Mouse (Mus musculus) spleen, embryonic (tissue): ENCODE results near the gene Rer1.

Experiments
- CTCF ChIA-PET: fragments of 350-600 bp; sonication (Branson Sonifier 250); formaldehyde crosslinking; loops from one replicate; lab custom pipeline; 2022; lab: Charles Lee

The Rer1 gene

DNA sequence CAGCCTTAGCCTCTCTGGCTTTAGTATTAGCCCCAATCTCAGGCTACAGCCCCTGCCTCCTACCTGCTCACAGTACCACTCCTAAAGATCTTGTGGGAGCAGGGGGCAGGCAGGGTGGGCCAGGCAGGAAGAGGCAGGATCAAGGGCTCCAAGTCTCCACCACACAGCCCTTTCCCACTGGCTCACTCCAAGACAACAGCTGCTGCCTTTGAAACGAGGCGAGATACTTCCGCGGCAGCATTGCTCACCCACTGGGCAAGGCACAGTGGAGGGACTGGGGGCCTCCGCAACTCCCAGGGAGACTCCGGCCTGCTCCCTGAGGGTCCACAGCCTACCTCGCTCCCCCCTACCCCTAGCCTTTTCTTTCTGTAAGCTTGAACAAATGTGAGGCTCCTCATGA is 52.0 kb downstream of the Rer1 start:
- CTCF ChIA-PET = interaction anchor here (0.6 kb wide), 1 partner anchor 48 kb away, joined by 4 read pairs; no protein-coding TSS in a partner anchor

DNA sequence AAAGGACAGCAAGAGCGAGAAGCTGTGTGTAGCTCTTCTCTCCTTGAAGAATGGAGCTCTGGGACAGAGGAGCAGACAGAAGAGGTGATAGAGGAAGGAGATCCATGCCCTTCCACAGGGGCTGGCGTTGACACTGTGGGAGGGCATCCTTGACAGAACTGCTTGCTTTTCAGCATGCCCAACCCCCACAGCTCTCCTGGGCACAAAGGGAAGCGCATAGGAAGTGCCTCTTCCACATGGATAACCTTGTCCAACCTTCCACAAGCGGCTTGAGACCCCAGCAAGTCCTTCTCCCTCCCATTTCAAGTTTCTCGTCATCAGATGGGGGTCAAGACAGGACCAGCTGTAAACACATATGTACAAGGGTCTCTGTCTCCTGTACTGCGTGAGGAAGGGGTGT is 53.1 kb downstream of the Rer1 start:
- CTCF ChIA-PET = no interaction called here

DNA sequence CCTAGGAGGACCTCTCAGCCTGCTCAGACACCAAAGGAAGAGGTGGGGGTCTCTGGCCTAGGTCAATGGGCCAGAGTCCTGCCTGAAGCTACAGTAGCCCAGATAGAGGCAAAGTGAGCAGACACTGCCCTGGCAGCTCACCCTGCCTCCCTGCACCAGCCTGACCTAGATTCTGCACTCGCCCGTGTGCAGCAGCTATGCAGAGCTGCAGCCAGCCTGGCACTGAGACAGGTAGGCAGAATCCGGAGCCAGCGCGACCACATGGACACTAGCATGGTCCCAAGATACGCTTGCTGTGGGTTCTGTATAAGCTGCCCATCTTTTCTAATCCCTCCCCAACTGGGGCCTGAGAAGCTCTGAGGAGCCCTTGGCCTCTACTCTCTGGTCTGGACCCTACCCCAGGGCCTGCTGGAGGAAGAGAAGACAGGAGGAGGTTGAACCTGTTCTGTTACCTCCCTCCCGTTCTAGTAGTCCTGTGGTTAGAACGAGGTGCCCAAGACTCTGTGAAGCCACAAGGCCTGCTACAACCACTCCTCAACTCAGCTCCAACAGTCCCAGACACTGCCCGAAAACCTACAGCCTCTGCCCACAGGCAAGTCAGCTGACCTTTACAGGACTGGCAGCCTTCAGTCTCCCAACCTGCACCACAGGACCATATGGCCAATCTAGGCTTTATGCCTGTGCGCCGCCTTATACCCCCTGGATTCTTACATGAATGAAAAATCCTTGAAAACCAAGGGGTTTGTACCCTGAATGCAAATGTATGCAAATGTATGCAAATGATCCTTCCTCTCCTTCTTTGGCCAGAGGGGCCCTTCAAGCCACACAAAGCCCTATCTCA is 61.8 kb downstream of the Rer1 start:
- CTCF ChIA-PET = no interaction called here
